24 mouse cellular contexts compared by ENCODE assay signal in the genomic region with DNA sequence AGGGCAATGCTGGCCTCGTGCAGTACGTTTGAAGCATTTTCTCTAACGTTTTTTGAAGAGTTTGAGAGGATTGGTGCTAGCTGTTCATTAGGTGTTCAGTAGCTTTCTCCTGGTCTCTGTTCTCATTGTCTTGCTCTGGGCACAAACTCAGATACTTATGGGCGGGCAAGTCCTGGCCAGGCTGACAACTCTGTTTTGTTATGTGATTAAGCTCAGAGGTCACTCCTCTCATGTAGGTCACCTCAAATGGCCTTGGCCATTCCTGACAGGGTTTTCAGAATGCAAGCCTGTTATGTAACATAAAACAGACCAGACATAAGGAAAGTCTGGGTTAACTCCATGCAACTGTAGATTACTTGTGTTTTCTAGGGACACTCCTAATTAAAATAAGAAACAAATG. TPM values are rescaled to one million over a fixed set of nuclear protein-coding genes. Genes with fewer than 3 reads are reported as not detected.
DNase-seq lines count a peak whose midpoint lies in the region; ATAC-seq and TF ChIP-seq lines count a peak whose summit lies in the region.
"Had no signal": no experiment of that assay in that cellular context is flagged by ENCODE, and none has a peak within 500 bp of the region (broad histone marks: within the 10 kb centered on the region; RNA-seq: fewer than 3 reads in every experiment).

No protein-coding gene starts in this region.

- DNase-seq in gastrocnemius, adult 2 months, result no peak
- no peak for DNase-seq in gastrocnemius, adult 8-10 months (ENCODE audit: low spot score in 2 of 2)
- peak; percentile 52 to 79 for DNase-seq in kidney, adult 8-10 months
- no peak for DNase-seq in kidney, postnatal 14 days
- peak; percentile 47 for DNase-seq in ES-CJ7 (ENCODE audit: low read depth, low spot score)
- DNase-seq in left cerebral cortex, postnatal 25 days (ENCODE audit: low spot score in 2 of 2), result no peak
- no peak for DNase-seq in embryonic facial prominence, embryonic 10.5 days (ENCODE audit: low spot score)
- DNase-seq: B cell, adult 2 months; cerebellum, adult 9-10 months; forebrain, postnatal 0 days; gastrocnemius, postnatal 10 days; layer of hippocampus, adult 9-11 months; lung, embryonic 14.5 days; right cerebral cortex, postnatal 14 days; thymus, postnatal 14 days had no signal

- H3K4me1 ChIP-seq in heart, embryonic 13.5 days, result peaks cover 71% of the 10 kb centered on the region
- H3K4me1 ChIP-seq in embryonic facial prominence, embryonic 10.5 days, result peaks cover 8% of the 10 kb centered on the region; the same call in 1 of the 2 replicates
- H3K4me1 ChIP-seq: limb, embryonic 12.5 days had no signal

- intact Hi-C loops in gastrocnemius, adult 2 months (cut with DNase I), result no loop called here
- intact Hi-C loops in left cerebral cortex, postnatal 25 days (cut with DNase I), result no loop called here

- no peak overlapping the region for H3K4me3 ChIP-seq in gastrocnemius, adult 2 months
- no peak overlapping the region for H3K4me3 ChIP-seq in heart, embryonic 13.5 days
- H3K4me3 ChIP-seq in embryonic facial prominence, embryonic 10.5 days, result no peak overlapping the region
- H3K4me3 ChIP-seq: limb, embryonic 12.5 days; neural tube, embryonic 13.5 days had no signal

- no peaks in the 10 kb centered on the region for H3K27me3 ChIP-seq in heart, embryonic 13.5 days (replicated peaks)
- H3K27me3 ChIP-seq in embryonic facial prominence, embryonic 10.5 days (replicated peaks; ENCODE audit: low read depth, poor library complexity, severe bottlenecking), result no peaks in the 10 kb centered on the region
- H3K27me3 ChIP-seq: limb, embryonic 12.5 days; neural tube, embryonic 13.5 days; Patski had no signal

- no peak for ATAC-seq in heart, embryonic 13.5 days (ENCODE audit: extremely low read depth, insufficient number of reproducible peaks, low FRiP score, low TSS enrichment)
- ATAC-seq: forebrain, postnatal 0 days; hindbrain, postnatal 0 days; Patski had no signal

- no peaks in the 10 kb centered on the region for H3K9me3 ChIP-seq in heart, embryonic 13.5 days
- H3K9me3 ChIP-seq in embryonic facial prominence, embryonic 10.5 days, result no peaks in the 10 kb centered on the region
- H3K9me3 ChIP-seq: limb, embryonic 12.5 days; neural tube, embryonic 13.5 days had no signal

- no peak for TF ChIP-seq CTCF in gastrocnemius, adult 2 months (IDR thresholded peaks at IDR 0.05)

- WGBS in heart, embryonic 13.5 days, result 61% methylated on average over 4 of the region's 4 CpGs
- 76% methylated on average over 4 of the region's 4 CpGs for WGBS in embryonic facial prominence, embryonic 10.5 days

- peak overlapping the region; percentile 41; the same call in 1 of the 2 replicates for H3K27ac ChIP-seq in gastrocnemius, adult 2 months
- H3K27ac ChIP-seq in heart, embryonic 13.5 days (replicated peaks), result peak overlapping the region; percentile 46
- H3K27ac ChIP-seq in embryonic facial prominence, embryonic 10.5 days (replicated peaks), result no peak overlapping the region
- H3K27ac ChIP-seq: hindbrain, postnatal 0 days; kidney, postnatal 0 days; limb, embryonic 12.5 days; macrophage; neural tube, embryonic 13.5 days; stomach, postnatal 0 days had no signal

- H3K4me2 ChIP-seq in heart, embryonic 13.5 days, result no peak overlapping the region
- H3K4me2 ChIP-seq: limb, embryonic 12.5 days; lung, embryonic 14.5 days; midbrain, embryonic 11.5 days; neural tube, embryonic 13.5 days had no signal

- no peak overlapping the region for H3K9ac ChIP-seq in heart, embryonic 13.5 days
- H3K9ac ChIP-seq: forebrain, postnatal 0 days; limb, embryonic 12.5 days; lung, embryonic 14.5 days; neural tube, embryonic 13.5 days had no signal

- no peaks in the 10 kb centered on the region for H3K36me3 ChIP-seq in heart, embryonic 13.5 days
- H3K36me3 ChIP-seq in embryonic facial prominence, embryonic 10.5 days (replicated peaks), result peaks cover 4% of the 10 kb centered on the region; the same call in 1 of the 2 replicates
- H3K36me3 ChIP-seq: neural tube, embryonic 13.5 days had no signal

RNA-seq across cellular contexts. Expression of gene Traf4, which starts 27.8 kb away (rescaled TPM):
- total RNA-seq in gastrocnemius, adult 2 months (2021), result 1 to 10 TPM; 2.1 to 2.8 TPM
- 1 to 10 TPM; 2.9 to 3.5 (median 3.2) TPM for total RNA-seq in gastrocnemius, adult 8-10 months (2022)
- 41.2 and 43.0 TPM in 2 replicates for polyA plus RNA-seq in heart, embryonic 13.5 days (2015; fragmentation: Nextera tagmentation; extraction: Ambion mirVana)
- 10 to 100 TPM; 11.3 to 12.5 TPM for total RNA-seq in left cerebral cortex, postnatal 25 days (2021)
- 151 and 157 TPM in 2 replicates for polyA plus RNA-seq in embryonic facial prominence, embryonic 10.5 days (2016; fragmentation: Nextera tagmentation; extraction: Ambion mirVana)

RNA-seq across cellular contexts. Expression of gene Nek8, which starts 38.9 kb away (rescaled TPM):
- total RNA-seq in gastrocnemius, adult 2 months (2021), result under 1 TPM; 0.36 to 0.75 TPM
- under 1 TPM; 0.19 to 0.73 (median 0.50) TPM for total RNA-seq in gastrocnemius, adult 8-10 months (2022)
- polyA plus RNA-seq in heart, embryonic 13.5 days (2015; fragmentation: Nextera tagmentation; extraction: Ambion mirVana), result 12.7 and 13.2 TPM in 2 replicates
- total RNA-seq in left cerebral cortex, postnatal 25 days (2021), result 1 to 10 TPM; 3.1 to 3.2 TPM
- polyA plus RNA-seq in embryonic facial prominence, embryonic 10.5 days (2016; fragmentation: Nextera tagmentation; extraction: Ambion mirVana), result 13.5 and 15.3 TPM in 2 replicates

RNA-seq across cellular contexts. Expression of gene Tlcd1, which starts 38.9 kb away (rescaled TPM):
- 1 to 10 TPM; 1.3 to 1.7 TPM for total RNA-seq in gastrocnemius, adult 2 months (2021)
- 1 to 10 TPM in 1 of 4 experiments, under 1 TPM in 3; 0.56 to 1.7 (median 0.64) TPM for total RNA-seq in gastrocnemius, adult 8-10 months (2022)
- polyA plus RNA-seq in heart, embryonic 13.5 days (2015; fragmentation: Nextera tagmentation; extraction: Ambion mirVana), result 14.3 and 14.7 TPM in 2 replicates
- 10 to 100 TPM; 29.2 to 30.1 TPM for total RNA-seq in left cerebral cortex, postnatal 25 days (2021)
- polyA plus RNA-seq in embryonic facial prominence, embryonic 10.5 days (2016; fragmentation: Nextera tagmentation; extraction: Ambion mirVana), result 8.8 and 9.2 TPM in 2 replicates

RNA-seq across cellular contexts. Expression of gene Fam222b, which starts 43.1 kb away (rescaled TPM):
- total RNA-seq in gastrocnemius, adult 2 months (2021), result 1 to 10 TPM; 7.1 to 7.9 TPM
- 1 to 10 TPM; 5.6 to 7.8 (median 7.3) TPM for total RNA-seq in gastrocnemius, adult 8-10 months (2022)
- 16.5 and 17.7 TPM in 2 replicates for polyA plus RNA-seq in heart, embryonic 13.5 days (2015; fragmentation: Nextera tagmentation; extraction: Ambion mirVana)
- 10 to 100 TPM; 28.2 to 29.6 TPM for total RNA-seq in left cerebral cortex, postnatal 25 days (2021)
- 28.2 and 29.9 TPM in 2 replicates for polyA plus RNA-seq in embryonic facial prominence, embryonic 10.5 days (2016; fragmentation: Nextera tagmentation; extraction: Ambion mirVana)

RNA-seq across cellular contexts. Expression of gene Rpl23a, which starts 45.8 kb away (rescaled TPM):
- total RNA-seq in gastrocnemius, adult 2 months (2021), result 100 to 1,000 TPM; 760 to 970 TPM
- 100 to 1,000 TPM; 671 to 835 (median 744) TPM for total RNA-seq in gastrocnemius, adult 8-10 months (2022)
- 833 and 868 TPM in 2 replicates for polyA plus RNA-seq in heart, embryonic 13.5 days (2015; fragmentation: Nextera tagmentation; extraction: Ambion mirVana)
- 100 to 1,000 TPM; 616 to 654 TPM for total RNA-seq in left cerebral cortex, postnatal 25 days (2021)
- 1,123 and 1,138 TPM in 2 replicates for polyA plus RNA-seq in embryonic facial prominence, embryonic 10.5 days (2016; fragmentation: Nextera tagmentation; extraction: Ambion mirVana)

Comparison
In these comparisons a context has a peak if more than half of its experiments do, and no peak if none do; other contexts are left out.
1. DNase-seq: peak in kidney, adult 8-10 months (2 of 2) and ES-CJ7 (single experiment); none in gastrocnemius, adult 2 months (single experiment), gastrocnemius, adult 8-10 months (0 of 2), kidney, postnatal 14 days (single experiment), left cerebral cortex, postnatal 25 days (0 of 2) and embryonic facial prominence, embryonic 10.5 days (single experiment).
2. RNA of gene Tlcd1, which starts 38.9 kb away (total RNA-seq): 29.2 to 30.1 TPM in left cerebral cortex, postnatal 25 days; 1.3 to 1.7 TPM in gastrocnemius, adult 2 months and 0.56 to 1.7 TPM in gastrocnemius, adult 8-10 months; every median in the first group is over 10 times any median in the second.